Mouse (Mus musculus): ENCODE measurements around the gene Cyp2c67. TPM values are rescaled to one million over a fixed set of nuclear protein-coding genes. Genes with fewer than 3 reads are reported as not detected.
"Not testable (repeated sequence)": the region's sequence is repeated elsewhere in the genome, so short reads cannot be mapped to it uniquely, and the experiment has no call there.

Cyp2c67 gene
- under 1 TPM in 1 of 2 experiments, not detected in 1; 0.23 TPM for total RNA-seq (2021)
- long read RNA-seq, experiment 1, result 0 reads
- long read RNA-seq, experiment 2, result 0 reads

GRCm38 (mm10) chr19:39648938-39649337 lies at the start of gene Cyp2c67:
TSS of gene Cyp2c67 (minus strand) at chr19:39649051.
- no peak for DNase-seq

GRCm38 (mm10) chr19:39665650-39666049 lies 16.8 kb upstream of the Cyp2c67 start:
- not testable (repeated sequence) for DNase-seq

GRCm38 (mm10) chr19:39652381-39652780 lies 3.5 kb upstream of the Cyp2c67 start:
- no peak for DNase-seq

GRCm38 (mm10) chr19:39647519-39647918 lies 1.3 kb downstream of the Cyp2c67 start:
- no peak for DNase-seq

- DNase-seq, result not testable (repeated sequence)
Observed at GRCm38 (mm10) chr19:39644551-39644950, 4.3 kb downstream of the Cyp2c67 start.

Other genes with a start within 250 kb of the Cyp2c67 start
- not detected for gene Cyp2c38, start 186.0 kb downstream of the Cyp2c67 start, total RNA-seq (2021)
- gene Cyp2c39, start 138.2 kb downstream of the Cyp2c67 start, total RNA-seq (2021), result not detected
- gene Cyp2c68, start 92.0 kb upstream of the Cyp2c67 start, total RNA-seq (2021), result under 1 TPM in 1 of 2 experiments, not detected in 1; 0.20 TPM
- gene Cyp2c40, start 163.8 kb upstream of the Cyp2c67 start, total RNA-seq (2021), result not detected
- not detected for gene Cyp2c69, start 237.7 kb upstream of the Cyp2c67 start, total RNA-seq (2021)

Measured in adrenal gland, postnatal 36 days (tissue).